Mouse (Mus musculus) midbrain, embryonic 15.5 days (tissue): ENCODE measurements at regions not wholly inside any gene's neighbourhood (a gene's known extent, or its start where the extent isn't known, plus 50 kb on each side); places are given as distances from the start of the nearest gene placed in this dataset.
A peak's percentile ranks its signal among the peaks of the same experiment; 100 is the strongest.

Experiments used
- ATAC-seq: fragments of 200-750 bp; cut with Nextera tagmentation; replicated peaks from 2 replicates; pipeline ENCODE4 v1.8.0; 2017; ENCODE audit warnings: moderate TSS enrichment
- H3K27ac ChIP-seq: fragments of 300-500 bp; sonication (generic); 2 replicates; pipeline ENCODE4 v1.5.1; 2015; ENCODE audit warnings: mild to moderate bottlenecking, inconsistent platforms
- H3K27me3 ChIP-seq: fragments of 300-500 bp; sonication (generic); replicated peaks from 2 replicates; pipeline ENCODE4 v1.6.1; 2015; ENCODE audit warnings: inconsistent platforms
- H3K36me3 ChIP-seq: fragments of 300-500 bp; sonication (generic); replicated peaks from 2 replicates; pipeline ENCODE4 v1.6.1; 2015; ENCODE audit warnings: inconsistent platforms
- H3K4me1 ChIP-seq: fragments of 300-500 bp; sonication (generic); 2 replicates; pipeline ENCODE4 v1.6.1; 2015; ENCODE audit warnings: inconsistent platforms
- H3K4me2 ChIP-seq: fragments of 300-500 bp; sonication (generic); 2 replicates; pipeline ENCODE4 v1.6.1; 2015; ENCODE audit warnings: inconsistent platforms, mild to moderate bottlenecking, moderate library complexity
- H3K4me3 ChIP-seq: fragments of 300-500 bp; sonication (generic); 2 replicates; pipeline ENCODE4 v1.5.1; 2015; ENCODE audit warnings: mild to moderate bottlenecking, inconsistent platforms
- H3K9ac ChIP-seq: fragments of 300-500 bp; sonication (generic); 2 replicates; pipeline ENCODE4 v1.6.1; 2015; ENCODE audit warnings: mild to moderate bottlenecking, inconsistent platforms
- H3K9me3 ChIP-seq: fragments of 300-500 bp; sonication (generic); 2 replicates; pipeline ENCODE4 v1.6.1; 2016; ENCODE audit warnings: inconsistent platforms
- WGBS: fragments of 180-500 bp; shearing (Covaris S2); methylation state at CpG from one replicate; pipeline ENCODE4 v1.1.7; 2015; ENCODE audit warnings: mixed read lengths; 5-methylcytosine and 5-hydroxymethylcytosine counted together

GRCm38 (mm10) chr10:72393279-72394041, 261.2 kb upstream of the Zwint start:
- H3K9me3 ChIP-seq = no peaks in the 10 kb centered on the region
- no peak overlapping the region for H3K4me2 ChIP-seq
- H3K36me3 ChIP-seq = no peaks in the 10 kb centered on the region
- no peak overlapping the region for H3K4me3 ChIP-seq
- ATAC-seq = 0 out of 2 replicates have a peak, but pooled peaks have one; percentile 27
- H3K4me1 ChIP-seq = no peaks in the 10 kb centered on the region
- H3K27ac ChIP-seq = no peak overlapping the region
- 77% methylated on average over 12 of the region's 12 CpGs for WGBS
- no peaks in the 10 kb centered on the region for H3K27me3 ChIP-seq
- no peak overlapping the region for H3K9ac ChIP-seq

GRCm38 (mm10) chr10:72394367-72394766, 260.3 kb upstream of the Zwint start:
- no peaks in the 10 kb centered on the region for H3K36me3 ChIP-seq
- H3K4me3 ChIP-seq = no peak overlapping the region
- WGBS = 94% methylated on average over 1 of the region's 1 CpGs
- H3K9ac ChIP-seq = no peak overlapping the region
- H3K4me2 ChIP-seq = no peak overlapping the region
- no peaks in the 10 kb centered on the region for H3K9me3 ChIP-seq
- no peak for ATAC-seq
- H3K27me3 ChIP-seq = no peaks in the 10 kb centered on the region
- no peaks in the 10 kb centered on the region for H3K4me1 ChIP-seq
- H3K27ac ChIP-seq = no peak overlapping the region

- H3K27me3 ChIP-seq = no peaks in the 10 kb centered on the region
- WGBS = 55% methylated on average over 4 of the region's 4 CpGs
- no peak for ATAC-seq
- H3K4me1 ChIP-seq = no peaks in the 10 kb centered on the region
- no peak overlapping the region for H3K27ac ChIP-seq
- no peak overlapping the region for H3K4me2 ChIP-seq
- no peak overlapping the region for H3K9ac ChIP-seq
- no peaks in the 10 kb centered on the region for H3K36me3 ChIP-seq
- H3K9me3 ChIP-seq = no peaks in the 10 kb centered on the region
- H3K4me3 ChIP-seq = no peak overlapping the region
These were observed 251.4 kb upstream of the Zwint start for GRCm38 (mm10) chr10:72403290-72403689.

- ATAC-seq = no peak
- Histone ChIP-seq H3K36me3 (no peaks in the 10 kb centered on the region), H3K9me3 (no peaks in the 10 kb centered on the region), H3K4me3 (no peak overlapping the region), H3K4me2 (no peak overlapping the region), H3K4me1 (no peaks in the 10 kb centered on the region), H3K27me3 (no peaks in the 10 kb centered on the region), H3K27ac (no peak overlapping the region), H3K9ac (no peak overlapping the region)
- 67% methylated on average over 3 of the region's 3 CpGs for WGBS
These were observed 244.3 kb upstream of the Zwint start for GRCm38 (mm10) chr10:72410305-72410704.

- no peak overlapping the region for H3K4me3 ChIP-seq
- H3K27ac ChIP-seq = no peak overlapping the region
- ATAC-seq = no peak
- H3K4me1 ChIP-seq = no peaks in the 10 kb centered on the region
- no peak overlapping the region for H3K9ac ChIP-seq
- 78% methylated on average over 6 of the region's 6 CpGs for WGBS
- H3K4me2 ChIP-seq = no peak overlapping the region
- no peaks in the 10 kb centered on the region for H3K36me3 ChIP-seq
- H3K9me3 ChIP-seq = no peaks in the 10 kb centered on the region
- no peaks in the 10 kb centered on the region for H3K27me3 ChIP-seq
These were observed 243.0 kb upstream of the Zwint start for GRCm38 (mm10) chr10:72411670-72412069.

- Histone ChIP-seq H3K4me1 (no peaks in the 10 kb centered on the region), H3K4me2 (no peak overlapping the region), H3K27ac (no peak overlapping the region), H3K9ac (no peak overlapping the region), H3K9me3 (no peaks in the 10 kb centered on the region), H3K27me3 (no peaks in the 10 kb centered on the region), H3K36me3 (no peaks in the 10 kb centered on the region), H3K4me3 (no peak overlapping the region)
- ATAC-seq = no peak
- WGBS = 89% methylated on average over 4 of the region's 4 CpGs
These were observed 200.0 kb upstream of the Zwint start for GRCm38 (mm10) chr10:72454629-72455028.

GRCm38 (mm10) chr10:72484315-72484714, 170.3 kb upstream of the Zwint start:
- Histone ChIP-seq H3K27me3 (no peaks in the 10 kb centered on the region), H3K4me2 (no peak overlapping the region), H3K27ac (no peak overlapping the region), H3K9me3 (no peaks in the 10 kb centered on the region), H3K4me3 (no peak overlapping the region), H3K36me3 (no peaks in the 10 kb centered on the region), H3K9ac (no peak overlapping the region), H3K4me1 (no peaks in the 10 kb centered on the region)
- 70% methylated on average over 3 of the region's 3 CpGs for WGBS
- no peak for ATAC-seq

- no peaks in the 10 kb centered on the region for H3K36me3 ChIP-seq
- H3K27ac ChIP-seq = no peak overlapping the region
- no peak for ATAC-seq
- H3K4me3 ChIP-seq = no peak overlapping the region
- 68% methylated on average over 3 of the region's 3 CpGs for WGBS
- no peak overlapping the region for H3K4me2 ChIP-seq
- H3K9me3 ChIP-seq = no peaks in the 10 kb centered on the region
- H3K9ac ChIP-seq = no peak overlapping the region
- H3K4me1 ChIP-seq = no peaks in the 10 kb centered on the region
- no peaks in the 10 kb centered on the region for H3K27me3 ChIP-seq
These were observed 122.2 kb upstream of the Zwint start for GRCm38 (mm10) chr10:72532431-72532830.

GRCm38 (mm10) chr10:72533427-72533826, 121.2 kb upstream of the Zwint start:
- WGBS = 77% methylated on average over 3 of the region's 3 CpGs
- no peaks in the 10 kb centered on the region for H3K27me3 ChIP-seq
- no peaks in the 10 kb centered on the region for H3K36me3 ChIP-seq
- no peak overlapping the region for H3K9ac ChIP-seq
- no peak overlapping the region for H3K4me3 ChIP-seq
- no peak overlapping the region for H3K4me2 ChIP-seq
- no peak overlapping the region for H3K27ac ChIP-seq
- no peak for ATAC-seq
- no peaks in the 10 kb centered on the region for H3K4me1 ChIP-seq
- no peaks in the 10 kb centered on the region for H3K9me3 ChIP-seq

- H3K27ac ChIP-seq = no peak overlapping the region
- H3K4me1 ChIP-seq = no peaks in the 10 kb centered on the region
- no peak overlapping the region for H3K4me2 ChIP-seq
- ATAC-seq = peak; percentile 63; the same call in 1 of the 2 replicates
- H3K36me3 ChIP-seq = no peaks in the 10 kb centered on the region
- no peak overlapping the region for H3K9ac ChIP-seq
- no peak overlapping the region for H3K4me3 ChIP-seq
- no peaks in the 10 kb centered on the region for H3K9me3 ChIP-seq
- 54% methylated on average over 4 of the region's 4 CpGs for WGBS
- H3K27me3 ChIP-seq = no peaks in the 10 kb centered on the region
These were observed 120.8 kb upstream of the Zwint start for GRCm38 (mm10) chr10:72533859-72534258.

- H3K4me2 ChIP-seq = no peak overlapping the region
- H3K9ac ChIP-seq = no peak overlapping the region
- ATAC-seq = no peak
- WGBS = 65% methylated on average over 1 of the region's 1 CpGs
- H3K4me1 ChIP-seq = no peaks in the 10 kb centered on the region
- no peak overlapping the region for H3K4me3 ChIP-seq
- H3K9me3 ChIP-seq = no peaks in the 10 kb centered on the region
- H3K27me3 ChIP-seq = no peaks in the 10 kb centered on the region
- no peak overlapping the region for H3K27ac ChIP-seq
- H3K36me3 ChIP-seq = no peaks in the 10 kb centered on the region
These were observed 105.1 kb upstream of the Zwint start for GRCm38 (mm10) chr10:72549564-72549963.

- Histone ChIP-seq H3K9me3 (no peaks in the 10 kb centered on the region), H3K4me3 (no peak overlapping the region), H3K27ac (no peak overlapping the region), H3K36me3 (no peaks in the 10 kb centered on the region), H3K4me2 (no peak overlapping the region), H3K4me1 (no peaks in the 10 kb centered on the region), H3K9ac (no peak overlapping the region), H3K27me3 (no peaks in the 10 kb centered on the region)
- ATAC-seq = no peak
- 85% methylated on average over 7 of the region's 7 CpGs for WGBS
These were observed 103.1 kb upstream of the Zwint start for GRCm38 (mm10) chr10:72551561-72551960.

- ATAC-seq = no peak
- H3K27me3 ChIP-seq = no peaks in the 10 kb centered on the region
These were observed 80.5 kb upstream of the Zwint start for GRCm38 (mm10) chr10:72573991-72574652.

More at GRCm38 (mm10) chr10:72573991-72574652, 80.5 kb upstream of the Zwint start:
- Histone ChIP-seq H3K4me3 (no peak overlapping the region), H3K36me3 (no peaks in the 10 kb centered on the region), H3K9me3 (no peaks in the 10 kb centered on the region), H3K9ac (no peak overlapping the region), H3K4me1 (no peaks in the 10 kb centered on the region), H3K27ac (no peak overlapping the region), H3K4me2 (no peak overlapping the region)
- WGBS = 52% methylated on average over 9 of the region's 9 CpGs
